Mouse (Mus musculus) embryonic fibroblast, embryonic 13.5 days (primary cell): ENCODE measurements at regions not wholly inside any gene's neighbourhood (a gene's known extent, or its start where the extent isn't known, plus 50 kb on each side); places are given as distances from the start of the nearest gene placed in this dataset.

Source experiments
- H3K27ac ChIP-seq: 2 replicates; pipeline ENCODE4 v1.5.1; 2012; ENCODE audit warnings: low read length, control low read depth, inconsistent platforms; ENCODE audit not compliant: insufficient read depth
- H3K4me1 ChIP-seq: 2 replicates; pipeline ENCODE4 v1.6.1; 2011; ENCODE audit warnings: low read length; ENCODE audit not compliant: control insufficient read depth, insufficient read depth
- H3K4me3 ChIP-seq: 2 replicates; pipeline ENCODE4 v1.5.1; 2011; ENCODE audit warnings: mild to moderate bottlenecking, control low read depth, low read length; ENCODE audit not compliant: insufficient read depth
- CTCF ChIP-seq: IDR thresholded peaks from 2 replicates; pipeline ENCODE4 v1.5.1; 2011; ENCODE audit warnings: mild to moderate bottlenecking, control low read depth, low read length, moderate library complexity, borderline replicate concordance; ENCODE audit not compliant: insufficient read depth
- POLR2A ChIP-seq: IDR thresholded peaks from 2 replicates; pipeline ENCODE4 v1.6.1; 2011; ENCODE audit warnings: low read depth, mild to moderate bottlenecking, control low read depth, low read length, moderate library complexity

- no peak overlapping the region for H3K27ac ChIP-seq
- H3K4me1 ChIP-seq, result peaks cover 6% of the 10 kb centered on the region
- no peak overlapping the region for H3K4me3 ChIP-seq
- TF ChIP-seq POLR2A (no peak), CTCF (no peak)
Measured at GRCm38 (mm10) chr15:38406114-38406960, 981.0 kb downstream of the 4930447A16Rik start.

- Histone ChIP-seq H3K4me1 (peaks cover 6% of the 10 kb centered on the region), H3K27ac (no peak overlapping the region), H3K4me3 (no peak overlapping the region)
- TF ChIP-seq CTCF (no peak), POLR2A (no peak)
Measured at GRCm38 (mm10) chr15:38407476-38407875, 982.1 kb downstream of the 4930447A16Rik start.

GRCm38 (mm10) chr15:38409168-38409567 is 983.8 kb downstream of the 4930447A16Rik start:
- no peak overlapping the region for H3K27ac ChIP-seq
- peaks cover 6% of the 10 kb centered on the region for H3K4me1 ChIP-seq
- H3K4me3 ChIP-seq, result no peak overlapping the region
- TF ChIP-seq POLR2A, result no peak
- TF ChIP-seq CTCF, result no peak

- Histone ChIP-seq H3K4me3 (no peak overlapping the region), H3K27ac (no peak overlapping the region), H3K4me1 (peaks cover 6% of the 10 kb centered on the region)
- no peak for TF ChIP-seq CTCF
Measured at GRCm38 (mm10) chr15:38410462-38410861, 985.1 kb downstream of the 4930447A16Rik start.

GRCm38 (mm10) chr15:38412481-38412880 is 987.1 kb downstream of the 4930447A16Rik start:
- H3K4me1 ChIP-seq, result no peaks in the 10 kb centered on the region
- no peak for TF ChIP-seq CTCF
- TF ChIP-seq POLR2A, result no peak
- no peak overlapping the region for H3K27ac ChIP-seq
- no peak overlapping the region for H3K4me3 ChIP-seq

- H3K4me3 ChIP-seq, result no peak overlapping the region
- no peaks in the 10 kb centered on the region for H3K4me1 ChIP-seq
- TF ChIP-seq POLR2A (no peak), CTCF (no peak)
- no peak overlapping the region for H3K27ac ChIP-seq
Measured at GRCm38 (mm10) chr15:38413329-38413728, 988.0 kb downstream of the 4930447A16Rik start.

GRCm38 (mm10) chr15:38414318-38415090 is 989.1 kb downstream of the 4930447A16Rik start:
- H3K27ac ChIP-seq, result no peak overlapping the region
- peaks cover 6% of the 10 kb centered on the region; the same call in 1 of the 2 replicates for H3K4me1 ChIP-seq
- TF ChIP-seq POLR2A, result no peak
- TF ChIP-seq CTCF, result no peak

GRCm38 (mm10) chr15:38415091-38415486 is 989.7 kb downstream of the 4930447A16Rik start:
- H3K4me3 ChIP-seq, result no peak overlapping the region
- TF ChIP-seq CTCF (no peak), POLR2A (no peak)
- H3K4me1 ChIP-seq, result peaks cover 6% of the 10 kb centered on the region; the same call in 1 of the 2 replicates
- H3K27ac ChIP-seq, result no peak overlapping the region

More at GRCm38 (mm10) chr15:38414318-38415090, 989.1 kb downstream of the 4930447A16Rik start:
- no peak overlapping the region for H3K4me3 ChIP-seq

- Histone ChIP-seq H3K4me1 (peaks cover 6% of the 10 kb centered on the region; the same call in 1 of the 2 replicates), H3K27ac (no peak overlapping the region), H3K4me3 (no peak overlapping the region)
- TF ChIP-seq CTCF, result no peak
- TF ChIP-seq POLR2A, result no peak
Measured at GRCm38 (mm10) chr15:38419621-38420020, 994.3 kb downstream of the 4930447A16Rik start.

- Histone ChIP-seq H3K27ac (no peak overlapping the region), H3K4me3 (no peak overlapping the region), H3K4me1 (peaks cover 6% of the 10 kb centered on the region; the same call in 1 of the 2 replicates)
- TF ChIP-seq CTCF, result no peak
- TF ChIP-seq POLR2A, result no peak
Measured at GRCm38 (mm10) chr15:38420784-38421183, 995.4 kb downstream of the 4930447A16Rik start.
